27 mouse cellular contexts compared by ENCODE assay signal in genomic region chr4:62668666-62669065, GRCm38 (mm10).
DNase-seq lines count a peak whose midpoint lies in the region; ATAC-seq and TF ChIP-seq lines count a peak whose summit lies in the region.
"Had no signal": no experiment of that assay in that cellular context is flagged by ENCODE, and none has a peak within 500 bp of the region (broad histone marks: within the 10 kb centered on the region; RNA-seq: fewer than 3 reads in every experiment).

No protein-coding gene starts in this region.

- TF ChIP-seq POLR2A in cerebellum, adult 2 months (IDR thresholded peaks at IDR 0.05; ENCODE audit: borderline replicate concordance, insufficient read depth, low read length) = no peak

- 94% methylated on average over 8 of the region's 8 CpGs for WGBS in cerebellum, adult 2 months
- 64% methylated on average over 8 of the region's 8 CpGs for WGBS in liver, embryonic 13.5 days (ENCODE audit: insufficient replicate concordance)
- 69% methylated on average over 8 of the region's 8 CpGs for WGBS in intestine, embryonic 16.5 days
- WGBS in stomach, embryonic 16.5 days = 75% methylated on average over 8 of the region's 8 CpGs
- WGBS in forebrain, embryonic 13.5 days = 88% methylated on average over 8 of the region's 8 CpGs

- peaks cover 18% of the 10 kb centered on the region for H3K4me1 ChIP-seq in cerebellum, adult 2 months (ENCODE audit: control insufficient read depth, insufficient read depth, low read length)
- H3K4me1 ChIP-seq in liver, embryonic 13.5 days (replicated peaks) = peaks cover 20% of the 10 kb centered on the region
- peaks cover 26% of the 10 kb centered on the region for H3K4me1 ChIP-seq in intestine, embryonic 16.5 days (ENCODE audit: control insufficient read depth, insufficient read depth, low read length)
- peaks cover 26% of the 10 kb centered on the region for H3K4me1 ChIP-seq in stomach, embryonic 16.5 days (ENCODE audit: control insufficient read depth, insufficient read depth, low read length)
- H3K4me1 ChIP-seq in forebrain, embryonic 13.5 days = peaks cover 10% of the 10 kb centered on the region

- no peaks in the 10 kb centered on the region for H3K36me3 ChIP-seq in liver, embryonic 13.5 days
- H3K36me3 ChIP-seq in intestine, embryonic 16.5 days (ENCODE audit: control insufficient read depth, insufficient read depth, low read length) = no peaks in the 10 kb centered on the region
- no peaks in the 10 kb centered on the region for H3K36me3 ChIP-seq in stomach, embryonic 16.5 days (ENCODE audit: control insufficient read depth, insufficient read depth, low read length)
- peaks cover 11% of the 10 kb centered on the region; the same call in 1 of the 2 replicates for H3K36me3 ChIP-seq in forebrain, embryonic 13.5 days (ENCODE audit: poor library complexity, severe bottlenecking)
- H3K36me3 ChIP-seq: limb, embryonic 13.5 days; liver, embryonic 15.5 days had no signal

- ATAC-seq in liver, embryonic 13.5 days (ENCODE audit: low read depth) = peak; percentile 48; the same call in 1 of the 2 replicates
- ATAC-seq in intestine, embryonic 16.5 days = peak; percentile 93
- ATAC-seq in stomach, embryonic 16.5 days (ENCODE audit: insufficient read depth, low FRiP score) = peak; percentile 78
- ATAC-seq in forebrain, embryonic 13.5 days = no peak
- no peak for ATAC-seq in erythroid progenitor cell, adult 5-6 weeks (replicated peaks; ENCODE audit: low FRiP score, poor library complexity, severe bottlenecking)
- ATAC-seq: activated CD4-positive, CD25-positive, alpha-beta regulatory T cell, adult 4 months; forebrain, embryonic 16.5 days; hindbrain, embryonic 16.5 days; midbrain, embryonic 16.5 days had no signal

- no peaks in the 10 kb centered on the region for H3K27me3 ChIP-seq in cerebellum, adult 2 months (ENCODE audit: control insufficient read depth, insufficient read depth, low read length)
- peaks cover 15% of the 10 kb centered on the region for H3K27me3 ChIP-seq in liver, embryonic 13.5 days
- H3K27me3 ChIP-seq in intestine, embryonic 16.5 days (replicated peaks; ENCODE audit: control insufficient read depth, insufficient read depth, low read length) = no peaks in the 10 kb centered on the region
- no peaks in the 10 kb centered on the region for H3K27me3 ChIP-seq in stomach, embryonic 16.5 days (ENCODE audit: control insufficient read depth, insufficient read depth, low read length)
- no peaks in the 10 kb centered on the region for H3K27me3 ChIP-seq in forebrain, embryonic 13.5 days
- H3K27me3 ChIP-seq: CH12.LX; limb, embryonic 13.5 days had no signal

- H3K4me3 ChIP-seq in cerebellum, adult 2 months (replicated peaks; ENCODE audit: insufficient read depth, low read depth, low read length) = no peak overlapping the region
- H3K4me3 ChIP-seq in liver, embryonic 13.5 days (replicated peaks) = no peak overlapping the region
- H3K4me3 ChIP-seq in intestine, embryonic 16.5 days (ENCODE audit: low read length) = peak overlapping the region; percentile 34
- no peak overlapping the region; the same call in 1 of the 2 replicates for H3K4me3 ChIP-seq in stomach, embryonic 16.5 days (replicated peaks; ENCODE audit: low read length)
- no peak overlapping the region for H3K4me3 ChIP-seq in forebrain, embryonic 13.5 days
- H3K4me3 ChIP-seq: forebrain, embryonic 10.5 days; left cerebral cortex, adult 2 months; limb, embryonic 13.5 days; liver, embryonic 15.5 days had no signal

- H3K27ac ChIP-seq in cerebellum, adult 2 months (ENCODE audit: insufficient read depth, low read length) = no peak overlapping the region
- no peak overlapping the region for H3K27ac ChIP-seq in liver, embryonic 13.5 days
- 0 out of 2 replicates have a peak overlapping the region, but pooled peaks have one; percentile 30 for H3K27ac ChIP-seq in intestine, embryonic 16.5 days (ENCODE audit: low read length)
- peak overlapping the region; percentile 35 for H3K27ac ChIP-seq in stomach, embryonic 16.5 days (ENCODE audit: low read length)
- H3K27ac ChIP-seq in forebrain, embryonic 13.5 days = no peak overlapping the region
- H3K27ac ChIP-seq: forebrain, embryonic 10.5 days; left cerebral cortex, adult 2 months; limb, embryonic 13.5 days; liver, embryonic 15.5 days had no signal

- no peak overlapping the region for H3K9ac ChIP-seq in liver, embryonic 13.5 days
- 0 out of 2 replicates have a peak overlapping the region, but pooled peaks have one; percentile 46 for H3K9ac ChIP-seq in intestine, embryonic 16.5 days (ENCODE audit: low read depth, low read length)
- no peak overlapping the region for H3K9ac ChIP-seq in stomach, embryonic 16.5 days (ENCODE audit: low read length)
- H3K9ac ChIP-seq in forebrain, embryonic 13.5 days = no peak overlapping the region
- H3K9ac ChIP-seq: limb, embryonic 13.5 days; liver, embryonic 15.5 days had no signal

- no peaks in the 10 kb centered on the region for H3K9me3 ChIP-seq in liver, embryonic 13.5 days (replicated peaks)
- H3K9me3 ChIP-seq in intestine, embryonic 16.5 days (ENCODE audit: control insufficient read depth, low read length) = no peaks in the 10 kb centered on the region
- no peaks in the 10 kb centered on the region for H3K9me3 ChIP-seq in stomach, embryonic 16.5 days (replicated peaks; ENCODE audit: control insufficient read depth, low read length)
- H3K9me3 ChIP-seq in forebrain, embryonic 13.5 days (replicated peaks) = no peaks in the 10 kb centered on the region
- H3K9me3 ChIP-seq: forebrain, embryonic 10.5 days; limb, embryonic 13.5 days; liver, embryonic 15.5 days had no signal

- TF ChIP-seq CTCF in cerebellum, adult 2 months (IDR thresholded peaks at IDR 0.05; ENCODE audit: borderline replicate concordance, insufficient read depth, low read depth, low read length) = no peak

- DNase-seq in cerebellum, adult 9-11 months = peak; percentile 37
- DNase-seq in cerebellum, adult 2 months = no peak
- no peak for DNase-seq in liver, embryonic 13.5 days
- DNase-seq in liver = no peak
- DNase-seq: adrenal gland, adult 2 months; adrenal gland, postnatal 36 days; cerebellum, adult 18-20 months; cerebellum, postnatal 25 days; kidney, adult 11 months; kidney, postnatal 10 days; lung, postnatal 14 days; right cerebral cortex, postnatal 25 days; spleen, adult 18-20 months had no signal

- H3K4me2 ChIP-seq in liver, embryonic 13.5 days = no peak overlapping the region
- peak overlapping the region; percentile 32 for H3K4me2 ChIP-seq in intestine, embryonic 16.5 days (ENCODE audit: low read depth, low read length)
- peak overlapping the region; percentile 14; the same call in 1 of the 2 replicates for H3K4me2 ChIP-seq in stomach, embryonic 16.5 days (ENCODE audit: low read depth, low read length)
- no peak overlapping the region for H3K4me2 ChIP-seq in forebrain, embryonic 13.5 days
- H3K4me2 ChIP-seq: limb, embryonic 13.5 days; liver, embryonic 15.5 days; midbrain, embryonic 11.5 days had no signal

Comparison
In these comparisons a context has a peak if more than half of its experiments do, and no peak if none do; other contexts are left out.
1. H3K27ac ChIP-seq: peak in intestine, embryonic 16.5 days (single experiment) and stomach, embryonic 16.5 days (single experiment); none in cerebellum, adult 2 months (single experiment), liver, embryonic 13.5 days (single experiment) and forebrain, embryonic 13.5 days (single experiment).
2. ATAC-seq: peak in liver, embryonic 13.5 days (single experiment), intestine, embryonic 16.5 days (single experiment) and stomach, embryonic 16.5 days (single experiment); none in forebrain, embryonic 13.5 days (single experiment) and erythroid progenitor cell, adult 5-6 weeks (single experiment).
3. H3K4me2 ChIP-seq: peak in intestine, embryonic 16.5 days (single experiment) and stomach, embryonic 16.5 days (single experiment); none in liver, embryonic 13.5 days (single experiment) and forebrain, embryonic 13.5 days (single experiment).